Mouse (Mus musculus) ES-E14 (cell line): ENCODE results near the gene Hhipl1. TPM values are rescaled to one million over a fixed set of nuclear protein-coding genes. Genes with fewer than 3 reads are reported as not detected.
A peak's percentile ranks its signal among the peaks of the same experiment; 100 is the strongest.

Experiments used
- DNase-seq: peaks from one replicate; pipeline ENCODE4 v3.0.0-alpha.2; 2013; ENCODE audit warnings: low read depth, low spot score
- H3K27ac ChIP-seq: 2 replicates; pipeline ENCODE4 v1.5.1; 2012; ENCODE audit warnings: low read depth, mild to moderate bottlenecking, low read length, moderate library complexity, mixed read lengths; ENCODE audit not compliant: poor library complexity, insufficient read depth, severe bottlenecking
- H3K36me3 ChIP-seq: 2 replicates; pipeline ENCODE4 v1.6.1; 2012; ENCODE audit warnings: mild to moderate bottlenecking, low read length, moderate library complexity, mixed read lengths; ENCODE audit not compliant: control insufficient read depth, poor library complexity, insufficient read depth, severe bottlenecking
- H3K4me1 ChIP-seq, 2 experiments: fragments of 150-350 bp in 1 of 2; sonication (generic) in 1 of 2; 2 replicates each; pipeline ENCODE4 v1.6.1; 2012; ENCODE audit warnings: low read length in 2 of 2, mild to moderate bottlenecking in 1 of 2, mixed read lengths in 1 of 2; ENCODE audit not compliant: control insufficient read depth in 2 of 2, insufficient read depth in 2 of 2, poor library complexity in 1 of 2
- H3K4me3 ChIP-seq, 2 experiments: fragments of 150-350 bp in 1 of 2; sonication (generic) in 1 of 2; 2 replicates each; pipeline ENCODE4 v1.5.1; 2012; ENCODE audit warnings: low read length in 2 of 2, low read depth in 1 of 2, mild to moderate bottlenecking in 1 of 2, mixed read lengths in 1 of 2; ENCODE audit not compliant: insufficient read depth in 1 of 2, poor library complexity in 1 of 2, severe bottlenecking in 1 of 2
- H3K9ac ChIP-seq: 2 replicates; pipeline ENCODE4 v1.6.1; 2012; ENCODE audit warnings: low read depth, mild to moderate bottlenecking, low read length, mixed read lengths; ENCODE audit not compliant: poor library complexity, insufficient read depth, severe bottlenecking
- H3K9me3 ChIP-seq: fragments of 150-350 bp; sonication (generic); 2 replicates; pipeline ENCODE4 v1.6.1; 2012; ENCODE audit warnings: low read depth, mild to moderate bottlenecking, low read length; ENCODE audit not compliant: control insufficient read depth, insufficient read depth
- CHD2 ChIP-seq: IDR thresholded peaks from 2 replicates; pipeline ENCODE4 v1.6.1; 2014; ENCODE audit warnings: mild to moderate bottlenecking, low read depth, low read length, inconsistent platforms
- HCFC1 ChIP-seq: IDR thresholded peaks from 2 replicates; pipeline ENCODE4 v1.6.1; 2012; ENCODE audit warnings: low read length, inconsistent platforms, borderline replicate concordance; ENCODE audit not compliant: insufficient read depth
- MAFK ChIP-seq: IDR thresholded peaks from 2 replicates; pipeline ENCODE4 v1.6.1; 2014; ENCODE audit warnings: mild to moderate bottlenecking, low read depth, low read length, inconsistent platforms; ENCODE audit not compliant: insufficient read depth
- ZC3H11A ChIP-seq: IDR thresholded peaks from 2 replicates; pipeline ENCODE4 v1.6.1; 2012; ENCODE audit warnings: low read depth, mild to moderate bottlenecking, inconsistent platforms, low read length, borderline replicate concordance
- ZNF384 ChIP-seq: IDR thresholded peaks from 2 replicates; pipeline ENCODE4 v1.6.1; 2012; ENCODE audit warnings: low read depth, low read length, inconsistent platforms
- in situ Hi-C, 2 experiments: fragments of 600-800 bp; cut with MboI; formaldehyde crosslinking; loops; one replicate each; pipeline ENCODE4 v1.15.1; 2025; ENCODE audit warnings: low sequenced_read_pairs in 2 of 2, inconsistent platforms in 1 of 2; ENCODE audit not compliant: unreplicated experiment in 2 of 2
- total RNA-seq: library from RNA; depleted of rRNA; stranded (reverse); fragments of 300-350 nt; gene quantifications from 2 replicates; pipeline ENCODE4 v1.2.3, GENCODE M21; 2012

The Hhipl1 gene
- total RNA-seq, 1 experiment: 1.0 TPM

DNA sequence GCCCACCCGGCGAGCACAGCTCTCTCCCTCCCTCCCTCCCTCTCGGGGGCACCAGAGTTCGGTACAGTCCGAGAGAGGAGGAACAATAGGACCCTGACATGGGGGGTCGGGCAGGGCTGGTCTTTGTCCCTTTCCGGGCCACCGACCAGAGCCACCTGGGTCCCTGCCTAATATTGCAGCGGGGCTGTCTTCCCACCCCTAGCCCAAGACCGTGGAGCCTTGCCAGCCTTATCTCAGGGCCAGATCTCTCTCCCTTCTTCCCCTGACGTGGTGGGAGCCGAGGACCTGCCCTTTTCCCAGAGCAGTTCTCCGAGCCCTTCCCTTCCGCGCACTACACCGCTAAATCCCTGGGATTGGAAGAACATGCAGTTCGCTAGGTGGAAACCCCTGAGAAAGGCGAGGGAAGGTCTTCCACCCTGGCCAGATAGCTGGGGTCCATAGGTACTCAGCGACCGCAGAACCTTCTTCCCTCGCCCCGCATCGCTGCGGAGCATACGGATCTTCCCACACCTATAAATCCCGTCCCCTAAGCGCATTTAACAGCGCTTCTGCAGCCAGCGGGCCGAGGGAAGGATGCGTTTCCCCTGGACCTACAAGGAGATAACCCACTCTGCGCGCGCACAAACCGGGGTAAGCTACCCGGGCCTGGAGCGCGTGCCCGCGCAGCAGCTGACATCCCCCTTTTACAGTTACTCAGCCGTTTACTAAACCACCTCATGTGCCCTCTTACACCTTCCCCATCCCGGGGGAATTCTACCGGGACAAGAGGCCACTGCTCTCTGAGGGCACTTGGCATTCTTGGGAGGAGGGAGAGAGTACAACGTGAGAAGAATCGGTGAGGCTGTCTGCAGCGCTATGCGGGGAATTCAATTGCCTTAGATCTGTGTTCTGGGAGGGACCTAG, 29.9 kb upstream of the Hhipl1 start:
- in situ Hi-C loops: no loop called here
- TF ChIP-seq CHD2 (no peak), ZC3H11A (no peak), MAFK (no peak), HCFC1 (no peak), ZNF384 (no peak)
- H3K9me3 ChIP-seq: no peaks in the 10 kb centered on the region
- peaks cover 12 to 35% of the 10 kb centered on the region in 2 experiments for H3K4me1 ChIP-seq
- 0 out of 2 replicates have a peak overlapping the region, but pooled peaks have one; percentile 16 for H3K27ac ChIP-seq
- DNase-seq: no peak
- H3K36me3 ChIP-seq: peaks cover 8% of the 10 kb centered on the region; the same call in 1 of the 2 replicates
- peak overlapping the region; percentile 67 to 73 for H3K4me3 ChIP-seq
- H3K9ac ChIP-seq: peak overlapping the region; percentile 65

DNA sequence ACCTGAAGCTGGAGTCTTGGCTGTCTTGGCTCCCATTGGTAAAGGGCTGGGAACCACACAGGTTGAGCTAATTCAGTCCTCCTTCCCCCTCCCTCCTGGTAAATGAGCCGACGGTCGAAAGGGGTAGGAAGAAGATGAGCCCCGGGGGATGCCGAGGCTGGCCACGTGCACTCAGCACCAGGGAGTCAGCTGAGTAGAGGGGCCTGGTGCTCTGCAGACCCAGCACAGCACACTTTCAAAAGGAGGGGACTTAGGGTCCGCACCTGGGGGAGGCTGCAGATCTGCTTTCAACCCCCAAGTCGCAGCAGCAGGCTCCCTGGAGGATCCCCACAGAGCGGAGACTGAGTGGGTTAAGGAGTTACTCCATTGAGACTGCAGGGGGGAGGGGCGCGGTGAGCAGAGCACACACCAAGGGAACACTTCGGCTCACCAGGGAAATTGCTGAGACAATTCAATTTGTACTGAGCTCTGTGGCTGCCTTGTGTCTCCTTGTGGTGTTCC, 28.7 kb upstream of the Hhipl1 start:
- Histone ChIP-seq H3K27ac (no peak overlapping the region), H3K4me1 (peaks cover 12 to 26% of the 10 kb centered on the region in 2 experiments), H3K36me3 (no peaks in the 10 kb centered on the region), H3K9me3 (no peaks in the 10 kb centered on the region), H3K9ac (peak overlapping the region; percentile 38), H3K4me3 (peak overlapping the region; percentile 11 to 51; a peak in 3 of 4 replicates)
- no peak for DNase-seq
- TF ChIP-seq HCFC1: no peak
- TF ChIP-seq ZNF384: no peak
- TF ChIP-seq ZC3H11A: no peak
- no peak for TF ChIP-seq MAFK
- no peak for TF ChIP-seq CHD2
- in situ Hi-C loops: no loop called here

DNA sequence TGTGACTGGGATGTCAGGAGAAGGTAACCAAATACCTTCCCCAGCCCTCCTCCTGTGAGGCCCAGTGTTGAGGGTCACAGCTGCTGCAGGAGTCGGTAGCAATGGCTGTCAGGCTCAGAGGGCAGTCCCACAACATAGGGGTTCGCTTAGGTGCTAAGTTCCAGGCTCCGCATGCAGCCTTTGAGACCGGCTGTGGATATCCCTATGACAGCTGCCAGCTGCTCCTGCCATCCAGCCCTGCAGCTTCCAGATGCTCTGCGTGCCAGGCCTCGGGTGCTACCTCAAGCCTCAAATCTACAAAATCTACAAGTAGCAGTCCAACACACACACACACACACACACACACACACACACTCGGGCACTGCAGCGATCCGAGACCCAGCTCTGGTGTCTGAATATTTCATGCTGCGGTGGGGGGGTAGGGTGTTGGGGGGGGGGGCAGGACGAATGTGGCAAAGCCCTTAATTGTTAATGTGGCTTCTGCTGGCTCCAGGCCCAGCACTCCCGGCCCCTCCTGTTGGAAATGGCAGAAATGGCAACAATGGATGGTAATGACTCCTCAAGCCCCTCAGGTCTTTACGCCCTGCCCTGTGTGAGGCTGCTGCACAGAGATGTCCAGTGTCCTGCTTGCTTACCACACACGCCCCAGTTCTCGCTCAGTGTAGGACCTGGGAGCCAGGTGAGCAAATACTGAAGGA, 27.7 kb upstream of the Hhipl1 start:
- H3K9me3 ChIP-seq: no peaks in the 10 kb centered on the region
- H3K36me3 ChIP-seq: no peaks in the 10 kb centered on the region
- H3K27ac ChIP-seq: no peak overlapping the region
- H3K9ac ChIP-seq: no peak overlapping the region
- no peak overlapping the region for H3K4me3 ChIP-seq
- peaks cover 11 to 28% of the 10 kb centered on the region in 2 experiments for H3K4me1 ChIP-seq
- DNase-seq: no peak
- in situ Hi-C loops: no loop called here
- TF ChIP-seq HCFC1 (no peak), MAFK (no peak), ZNF384 (no peak), ZC3H11A (no peak), CHD2 (no peak)

DNA sequence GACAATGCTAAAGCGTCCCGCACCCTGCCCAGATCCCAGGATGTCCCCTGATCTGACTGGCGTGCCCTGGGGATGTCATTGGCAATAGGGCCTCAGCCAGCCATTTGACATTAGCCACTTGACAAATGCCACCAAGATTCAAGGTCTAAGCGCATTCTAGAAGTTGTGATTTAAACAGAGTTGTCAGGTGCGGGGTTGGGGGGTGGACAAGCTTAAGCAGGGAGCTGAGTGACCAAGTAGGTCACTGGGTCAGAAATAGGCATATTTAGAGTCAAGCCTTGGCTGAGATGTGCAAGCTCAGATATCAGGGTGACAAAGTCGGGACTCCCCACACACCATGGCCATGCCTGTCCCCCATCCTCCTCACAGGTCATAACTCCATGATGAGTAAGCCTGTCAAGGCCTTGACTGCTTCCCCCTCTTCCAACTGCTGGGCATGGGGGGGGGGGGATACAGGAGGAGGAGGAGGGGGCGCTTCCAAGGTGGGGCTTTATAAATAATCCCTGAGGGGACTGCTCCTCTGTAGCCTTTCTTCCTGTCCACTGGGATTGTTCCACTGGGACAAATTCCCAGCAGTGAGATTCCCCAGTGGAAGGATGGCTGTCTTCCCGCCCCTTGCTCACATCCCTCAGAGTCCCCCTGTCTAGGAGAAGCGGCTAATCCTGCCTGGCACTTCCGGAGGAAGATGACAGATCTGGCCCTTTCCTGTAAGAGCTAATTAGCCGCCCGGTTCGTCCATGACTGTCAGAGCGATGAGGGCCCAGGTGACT, 21.4 kb upstream of the Hhipl1 start:
- H3K36me3 ChIP-seq: no peaks in the 10 kb centered on the region
- in situ Hi-C loops: no loop called here
- peak overlapping the region; percentile 13 to 35; a peak in 2 of 4 replicates for H3K4me3 ChIP-seq
- H3K9me3 ChIP-seq: no peaks in the 10 kb centered on the region
- TF ChIP-seq ZC3H11A: no peak
- TF ChIP-seq CHD2: no peak
- H3K27ac ChIP-seq: 0 out of 2 replicates have a peak overlapping the region, but pooled peaks have one; percentile 67
- no peak for DNase-seq
- peak overlapping the region; percentile 40; the same call in 1 of the 2 replicates for H3K9ac ChIP-seq
- peaks cover 3 to 28% of the 10 kb centered on the region in 2 experiments; a peak in 2 of 4 replicates for H3K4me1 ChIP-seq
